Mouse (Mus musculus): ENCODE measurements around the gene Kcnb1. TPM values are rescaled to one million over a fixed set of nuclear protein-coding genes. Genes with fewer than 3 reads are reported as not detected.

Gene Kcnb1
- polyA plus RNA-seq, 1 experiment from 2014 or later = 0.37 TPM

DNA sequence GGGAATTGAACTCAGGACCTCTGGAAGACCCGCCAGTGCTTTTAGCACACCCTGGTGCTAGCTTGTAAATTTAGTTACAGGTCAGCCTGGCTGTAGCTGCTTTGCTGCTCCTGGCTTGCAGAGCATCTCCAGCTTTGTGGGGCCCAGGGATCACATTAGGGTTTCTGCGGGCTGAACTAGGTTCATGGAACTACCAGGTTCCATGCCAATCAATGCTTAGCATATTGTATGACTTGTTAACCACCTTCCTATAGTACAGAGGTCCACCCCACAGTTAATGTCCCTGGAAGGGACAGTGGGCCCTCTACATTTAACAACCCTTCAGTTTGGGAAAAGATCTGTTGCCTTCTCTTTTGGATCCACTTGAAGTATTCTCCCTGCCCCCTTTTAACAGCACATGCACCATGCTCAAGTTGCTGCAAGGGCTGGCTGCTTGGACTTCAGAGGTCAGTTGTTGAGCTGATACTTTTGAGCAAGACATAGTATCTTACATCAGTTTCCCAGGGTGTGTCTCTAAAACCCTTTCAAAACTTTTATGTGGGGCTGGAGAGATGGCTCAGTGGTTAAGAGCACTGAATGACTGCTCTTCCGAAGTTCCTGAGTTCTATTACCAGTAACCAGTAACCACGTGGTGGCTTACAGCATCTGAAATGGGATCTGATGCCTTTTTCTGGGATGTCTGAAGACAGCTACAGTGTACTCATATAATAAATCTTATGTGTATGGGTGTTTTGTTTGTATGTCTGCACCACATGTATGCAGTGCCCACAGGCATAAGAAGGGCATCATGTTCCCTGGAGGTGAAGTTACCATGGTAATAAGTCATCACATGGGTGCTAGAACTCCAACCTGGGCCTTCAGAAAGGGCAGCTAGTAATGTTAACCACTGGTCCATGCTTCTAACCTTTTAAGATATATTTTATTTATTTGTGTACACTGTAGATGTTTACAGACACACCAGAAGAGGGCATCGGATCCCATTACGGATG is 123.1 kb downstream of the Kcnb1 start:
- DNase-seq = peak; percentile 62
- WGBS = 21% methylated on average over 6 of the region's 6 CpGs
- Histone ChIP-seq H3K27ac (ENCODE audit: low read depth) (no peak overlapping the region; the same call in 1 of the 2 replicates), H3K27me3 (ENCODE audit: insufficient read depth, low read length) (no peaks in the 10 kb centered on the region), H3K36me3 (ENCODE audit: insufficient read depth) (peaks cover 33% of the 10 kb centered on the region), H3K9ac (no peak overlapping the region), H3K4me1 (ENCODE audit: insufficient read depth) (0 out of 2 replicates have a peak, but pooled peaks cover 4% of the 10 kb centered on the region), H3K4me2 (no peak overlapping the region), H3K4me3 (ENCODE audit: low read depth, low read length) (no peak overlapping the region; the same call in 1 of the 2 replicates), H3K9me3 (ENCODE audit: low read depth, low read length) (no peaks in the 10 kb centered on the region)
- no peak for ATAC-seq (ENCODE audit: insufficient read depth)
- no peak for TF ChIP-seq CTCF (IDR thresholded peaks at IDR 0.05; ENCODE audit: low read depth)

GRCm38 (mm10) chr2:167066031-167066430 is 123.9 kb downstream of the Kcnb1 start:
- Histone ChIP-seq H3K4me2 (no peak overlapping the region; the same call in 1 of the 2 replicates), H3K27ac (ENCODE audit: low read depth) (peak overlapping the region; percentile 96; the same call in 1 of the 2 replicates)

DNA sequence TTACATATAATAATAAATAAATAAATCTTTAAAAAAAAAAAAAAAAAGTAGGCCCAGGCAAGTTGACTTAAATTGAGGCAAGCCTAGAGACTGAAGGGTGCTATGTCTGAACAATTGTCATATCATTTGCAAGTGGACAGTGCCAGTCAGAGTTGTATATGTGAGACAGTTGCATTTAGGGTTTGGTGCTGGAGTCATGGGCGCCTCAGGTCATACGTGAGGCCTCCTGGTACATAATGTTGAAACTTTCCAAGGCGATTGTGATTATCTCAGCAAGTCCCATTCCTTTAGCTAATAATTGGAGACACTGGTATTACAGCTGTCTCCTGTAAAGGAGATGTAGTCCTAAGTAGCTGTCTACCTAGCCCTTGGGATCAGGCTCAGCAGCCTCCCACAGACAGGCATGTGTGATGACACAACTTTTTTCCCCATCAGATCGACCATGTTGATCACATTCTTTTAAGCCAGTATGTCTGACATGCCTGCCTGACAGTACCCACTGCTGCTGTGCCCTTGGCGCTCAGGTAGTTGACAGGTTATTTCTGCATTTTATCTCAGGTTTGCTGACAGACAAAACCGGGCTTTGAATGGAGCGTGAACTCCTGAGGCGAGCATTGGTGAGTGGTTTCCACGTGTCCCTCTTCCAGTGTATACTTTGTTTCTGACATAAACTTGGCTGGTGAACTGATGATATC is 125.2 kb downstream of the Kcnb1 start:
- DNase-seq = peak; percentile 26
- peaks cover 33% of the 10 kb centered on the region for H3K36me3 ChIP-seq (ENCODE audit: insufficient read depth)
- no peak for ATAC-seq (ENCODE audit: insufficient read depth)
- H3K9ac ChIP-seq = peak overlapping the region; percentile 96
- no peaks in the 10 kb centered on the region for H3K9me3 ChIP-seq (ENCODE audit: low read depth, low read length)
- H3K4me1 ChIP-seq (ENCODE audit: insufficient read depth) = 0 out of 2 replicates have a peak, but pooled peaks cover 4% of the 10 kb centered on the region
- peak overlapping the region; percentile 84 for H3K4me3 ChIP-seq (ENCODE audit: low read depth, low read length)
- H3K27me3 ChIP-seq (ENCODE audit: insufficient read depth, low read length) = no peaks in the 10 kb centered on the region
- TF ChIP-seq CTCF (IDR thresholded peaks at IDR 0.05; ENCODE audit: low read depth) = no peak
- 18% methylated on average over 9 of the region's 9 CpGs for WGBS
- peak overlapping the region; percentile 83 for H3K4me2 ChIP-seq
- peak overlapping the region; percentile 96 for H3K27ac ChIP-seq (ENCODE audit: low read depth)

More at GRCm38 (mm10) chr2:167066031-167066430, 123.9 kb downstream of the Kcnb1 start:
- WGBS = 31% methylated on average over 1 of the region's 1 CpGs
- TF ChIP-seq CTCF (IDR thresholded peaks at IDR 0.05; ENCODE audit: low read depth) = no peak
- Histone ChIP-seq H3K9ac (no peak overlapping the region), H3K36me3 (ENCODE audit: insufficient read depth) (peaks cover 33% of the 10 kb centered on the region), H3K4me1 (ENCODE audit: insufficient read depth) (0 out of 2 replicates have a peak, but pooled peaks cover 4% of the 10 kb centered on the region), H3K27me3 (ENCODE audit: insufficient read depth, low read length) (no peaks in the 10 kb centered on the region), H3K4me3 (ENCODE audit: low read depth, low read length) (peak overlapping the region; percentile 84; the same call in 1 of the 2 replicates), H3K9me3 (ENCODE audit: low read depth, low read length) (no peaks in the 10 kb centered on the region)
- ATAC-seq (ENCODE audit: insufficient read depth) (no peak), DNase-seq (no peak)

- Histone ChIP-seq H3K27me3 (ENCODE audit: insufficient read depth, low read length) (no peaks in the 10 kb centered on the region), H3K4me3 (ENCODE audit: low read depth, low read length) (peak overlapping the region; percentile 84), H3K27ac (ENCODE audit: low read depth) (peak overlapping the region; percentile 96), H3K4me1 (ENCODE audit: insufficient read depth) (0 out of 2 replicates have a peak, but pooled peaks cover 4% of the 10 kb centered on the region), H3K36me3 (ENCODE audit: insufficient read depth) (peaks cover 33% of the 10 kb centered on the region), H3K4me2 (peak overlapping the region; percentile 83), H3K9ac (peak overlapping the region; percentile 96), H3K9me3 (ENCODE audit: low read depth, low read length) (no peaks in the 10 kb centered on the region)
- WGBS = 1% methylated on average over 7 of the region's 7 CpGs
- DNase-seq (peak; percentile 55), ATAC-seq (ENCODE audit: insufficient read depth) (no peak)
- TF ChIP-seq CTCF (IDR thresholded peaks at IDR 0.05; ENCODE audit: low read depth) = 0 out of 2 replicates have a peak, but pooled peaks have one; percentile 25
Observed at GRCm38 (mm10) chr2:167063906-167064496, 126.0 kb downstream of the Kcnb1 start.

DNA sequence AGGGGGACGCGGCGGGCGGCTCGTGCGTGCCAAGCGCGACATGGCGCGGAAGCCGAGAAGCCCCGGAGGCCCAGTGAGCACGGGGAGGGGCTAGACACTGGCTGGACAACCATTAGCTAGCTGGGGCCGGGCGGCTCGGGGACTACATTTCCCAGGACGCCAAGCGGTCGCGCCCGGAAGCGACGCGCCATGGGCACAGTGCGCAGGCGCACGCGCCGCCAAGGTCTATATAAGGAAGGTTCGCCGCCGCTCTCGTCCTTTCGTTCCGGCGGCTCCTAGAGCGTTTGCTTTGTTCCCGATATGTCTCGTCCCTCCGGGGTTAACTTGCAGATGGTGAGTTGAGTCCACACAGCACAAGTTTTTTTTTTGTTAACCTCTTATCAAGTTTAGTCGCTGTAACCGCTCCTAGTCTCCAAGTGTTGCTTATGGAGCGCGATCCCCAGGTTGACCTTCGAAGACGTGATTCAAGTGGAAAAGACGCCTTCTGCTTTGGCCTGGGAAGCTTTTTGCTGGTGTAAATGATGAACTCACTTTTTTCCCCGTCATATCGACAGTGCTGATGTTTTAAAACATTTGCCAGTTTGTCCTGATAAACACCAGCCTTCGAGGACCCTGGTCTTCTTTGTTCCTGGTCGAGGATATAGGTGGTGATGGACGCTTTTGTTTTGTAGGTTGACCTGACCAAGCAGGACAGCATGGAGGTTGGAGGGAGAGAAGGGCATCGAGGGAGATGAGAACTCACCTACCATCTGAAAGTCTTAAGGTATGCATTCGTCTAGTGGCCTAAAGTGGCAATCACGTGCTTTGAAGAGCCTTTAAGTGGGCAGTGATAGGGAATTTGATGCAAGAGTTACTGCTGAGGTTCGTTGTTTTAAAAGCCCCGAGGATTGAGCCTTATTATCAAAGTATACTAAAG is 126.7 kb downstream of the Kcnb1 start, which contains the start of gene Znfx1:
Znfx1 (minus strand) TSS at position 51 of the 916 bp plus-strand sequence.
- Histone ChIP-seq H3K36me3 (ENCODE audit: insufficient read depth) (peaks cover 34% of the 10 kb centered on the region), H3K27ac (ENCODE audit: low read depth) (peak within 1 kb of the TSS; percentile 96), H3K9ac (peak within 1 kb of the TSS; percentile 96), H3K4me2 (peak within 1 kb of the TSS; percentile 83), H3K4me3 (ENCODE audit: low read depth, low read length) (peak within 1 kb of the TSS; percentile 84), H3K9me3 (ENCODE audit: low read depth, low read length) (no peaks in the 10 kb centered on the region), H3K4me1 (ENCODE audit: insufficient read depth) (0 out of 2 replicates have a peak, but pooled peaks cover 4% of the 10 kb centered on the region), H3K27me3 (ENCODE audit: insufficient read depth, low read length) (no peaks in the 10 kb centered on the region)
- ATAC-seq (ENCODE audit: insufficient read depth) (peak; percentile 92), DNase-seq (peak; percentile 98)
- WGBS = 1% methylated on average over 57 of the region's 57 CpGs
- peak; percentile 62 for TF ChIP-seq CTCF (IDR thresholded peaks at IDR 0.05; ENCODE audit: low read depth)

Measured in lung, embryonic 14.5 days (tissue).